Mouse (Mus musculus) MEL (cell line): Measurements from ENCODE around the gene Pakap. TPM values are rescaled to one million over a fixed set of nuclear protein-coding genes. Genes with fewer than 3 reads are reported as not detected.

Experiments used
- DNase-seq: peaks from one replicate; pipeline ENCODE4 v3.0.0; 2011; ENCODE audit warnings: low read depth, low spot score
- H3K27ac ChIP-seq: 2 replicates; pipeline ENCODE4 v1.5.1; 2012; ENCODE audit warnings: low read depth, mild to moderate bottlenecking, control low read depth, low read length, moderate library complexity; ENCODE audit not compliant: control insufficient read depth
- H3K27me3 ChIP-seq, 2 experiments: fragments of 150-350 bp in 1 of 2; sonication (generic) in 1 of 2; 2 replicates each; pipeline ENCODE4 v1.6.1; 2012; ENCODE audit warnings: low read length in 2 of 2, mild to moderate bottlenecking in 2 of 2, improper control_type of control experiment in 1 of 2, moderate library complexity in 1 of 2; ENCODE audit not compliant: insufficient read depth in 2 of 2, control insufficient read depth in 1 of 2
- H3K36me3 ChIP-seq, 2 experiments: 2 replicates each; pipeline ENCODE4 v1.6.1; 2012 to 2014; ENCODE audit warnings: low read length in 2 of 2, improper control_type of control experiment in 1 of 2, inconsistent platforms in 1 of 2, mild to moderate bottlenecking in 1 of 2; ENCODE audit not compliant: insufficient read depth in 2 of 2, control insufficient read depth in 1 of 2
- H3K4me1 ChIP-seq, 2 experiments: fragments of 150-350 bp in 1 of 2; sonication (generic) in 1 of 2; 2 replicates each; pipeline ENCODE4 v1.6.1; 2012; ENCODE audit warnings: low read length in 2 of 2, improper control_type of control experiment in 1 of 2, mild to moderate bottlenecking in 1 of 2; ENCODE audit not compliant: insufficient read depth in 2 of 2, control insufficient read depth in 1 of 2
- H3K4me3 ChIP-seq, 2 experiments: fragments of 150-350 bp in 1 of 2; sonication (generic) in 1 of 2; 2 replicates each; pipeline ENCODE4 v1.5.1; 2012; ENCODE audit warnings: low read depth in 2 of 2, low read length in 2 of 2, mild to moderate bottlenecking in 2 of 2, moderate library complexity in 2 of 2, control low read depth in 1 of 2, improper control_type of control experiment in 1 of 2; ENCODE audit not compliant: control insufficient read depth in 1 of 2, insufficient read depth in 1 of 2
- H3K79me2 ChIP-seq: 2 replicates; pipeline ENCODE4 v1.6.1; 2012; ENCODE audit warnings: mild to moderate bottlenecking, low read length, moderate library complexity; ENCODE audit not compliant: control insufficient read depth, poor library complexity, insufficient read depth
- H3K9ac ChIP-seq: 2 replicates; pipeline ENCODE4 v1.6.1; 2012; ENCODE audit warnings: low read depth, mild to moderate bottlenecking, control low read depth, low read length, moderate library complexity; ENCODE audit not compliant: control insufficient read depth, poor library complexity, severe bottlenecking
- H3K9me3 ChIP-seq: fragments of 150-350 bp; sonication (generic); replicated peaks from 2 replicates; pipeline ENCODE4 v1.6.1; 2012; ENCODE audit warnings: mild to moderate bottlenecking, low read length, improper control_type of control experiment, moderate library complexity; ENCODE audit not compliant: insufficient read depth
- BHLHE40 ChIP-seq: IDR thresholded peaks from 2 replicates; pipeline ENCODE4 v1.6.1; 2012; ENCODE audit warnings: low read depth, mild to moderate bottlenecking, inconsistent platforms, low read length, improper control_type of control experiment, borderline replicate concordance
- CHD2 ChIP-seq: IDR thresholded peaks from 2 replicates; pipeline ENCODE4 v1.6.1; 2011; ENCODE audit warnings: low read length, improper control_type of control experiment
- E2F4 ChIP-seq: IDR thresholded peaks from 2 replicates; pipeline ENCODE4 v1.6.1; 2011; ENCODE audit warnings: low read depth, low read length, improper control_type of control experiment, borderline replicate concordance
- ELF1 ChIP-seq: IDR thresholded peaks from 2 replicates; pipeline ENCODE4 v1.6.1; 2014; ENCODE audit warnings: low read depth, mild to moderate bottlenecking, inconsistent platforms, low read length, improper control_type of control experiment, moderate library complexity
- EP300 ChIP-seq, 2 experiments: IDR thresholded peaks; 2 replicates each; pipeline ENCODE4 v1.6.1; 2011; ENCODE audit warnings: improper control_type of control experiment in 2 of 2, low read length in 2 of 2, low read depth in 1 of 2, mild to moderate bottlenecking in 1 of 2
- GABPA ChIP-seq: IDR thresholded peaks from 2 replicates; pipeline ENCODE4 v1.6.1; 2012; ENCODE audit warnings: low read depth, mild to moderate bottlenecking, inconsistent platforms, low read length, improper control_type of control experiment, moderate library complexity
- GATA1 ChIP-seq: IDR thresholded peaks from 2 replicates; pipeline ENCODE4 v1.6.1; 2011; ENCODE audit warnings: low read depth, low read length, improper control_type of control experiment
- HCFC1 ChIP-seq: IDR thresholded peaks from 2 replicates; pipeline ENCODE4 v1.6.1; 2012; ENCODE audit warnings: low read depth, mild to moderate bottlenecking, inconsistent platforms, low read length, improper control_type of control experiment, moderate library complexity
- KAT2A ChIP-seq: conservative IDR thresholded peaks from 2 replicates; pipeline ENCODE4 v1.6.1; 2012; ENCODE audit warnings: low read depth, low read length, improper control_type of control experiment, inconsistent platforms
- MAFK ChIP-seq: IDR thresholded peaks from 2 replicates; pipeline ENCODE4 v1.6.1; 2011; ENCODE audit warnings: low read depth, mild to moderate bottlenecking, low read length, improper control_type of control experiment, borderline replicate concordance
- MEF2A ChIP-seq: IDR thresholded peaks from 2 replicates; pipeline ENCODE4 v1.6.1; 2014; ENCODE audit warnings: low read depth, mild to moderate bottlenecking, inconsistent platforms, low read length, improper control_type of control experiment; ENCODE audit not compliant: poor library complexity, insufficient replicate concordance, severe bottlenecking; ENCODE audit errors: extremely low read depth
- MXI1 ChIP-seq: IDR thresholded peaks from 2 replicates; pipeline ENCODE4 v1.6.1; 2011; ENCODE audit warnings: mild to moderate bottlenecking, low read depth, low read length, improper control_type of control experiment
- MYB ChIP-seq: IDR thresholded peaks from 2 replicates; pipeline ENCODE4 v1.6.1; 2011; ENCODE audit warnings: mild to moderate bottlenecking, low read depth, low read length, improper control_type of control experiment
- MYC ChIP-seq: IDR thresholded peaks from 2 replicates; pipeline ENCODE4 v1.6.1; 2011; ENCODE audit warnings: low read depth, mild to moderate bottlenecking, low read length, improper control_type of control experiment, moderate library complexity
- NRF1 ChIP-seq: IDR thresholded peaks from 2 replicates; pipeline ENCODE4 v1.6.1; 2014; ENCODE audit warnings: low read depth, mild to moderate bottlenecking, inconsistent platforms, low read length, improper control_type of control experiment, moderate library complexity; ENCODE audit not compliant: poor library complexity, insufficient read depth, severe bottlenecking
- POLR2A ChIP-seq, 2 experiments: IDR thresholded peaks; 2 replicates each; pipeline ENCODE4 v1.6.1; 2011 to 2012; ENCODE audit warnings: low read length in 2 of 2, mild to moderate bottlenecking in 2 of 2, control low read depth in 1 of 2, improper control_type of control experiment in 1 of 2, low read depth in 1 of 2, moderate library complexity in 1 of 2; ENCODE audit not compliant: control insufficient read depth in 1 of 2, insufficient read depth in 1 of 2, poor library complexity in 1 of 2
- POLR2AphosphoS2 ChIP-seq: IDR thresholded peaks from 2 replicates; pipeline ENCODE4 v1.6.1; 2011; ENCODE audit warnings: low read length, improper control_type of control experiment
- POLR2AphosphoS5 ChIP-seq: IDR thresholded peaks from 2 replicates; pipeline ENCODE4 v1.6.1; 2012; ENCODE audit warnings: low read depth, borderline replicate concordance, mild to moderate bottlenecking, inconsistent platforms, low read length, moderate library complexity, mixed read lengths
- RCOR1 ChIP-seq: IDR thresholded peaks from 2 replicates; pipeline ENCODE4 v1.6.1; 2012; ENCODE audit warnings: low read depth, mild to moderate bottlenecking, inconsistent platforms, low read length, improper control_type of control experiment
- SIN3A ChIP-seq: IDR thresholded peaks from 2 replicates; pipeline ENCODE4 v1.6.1; 2012; ENCODE audit warnings: low read length, improper control_type of control experiment, inconsistent platforms
- SMC3 ChIP-seq: IDR thresholded peaks from 2 replicates; pipeline ENCODE4 v1.6.1; 2011; ENCODE audit warnings: low read depth, low read length, improper control_type of control experiment
- TAL1 ChIP-seq: IDR thresholded peaks from 2 replicates; pipeline ENCODE4 v1.6.1; 2012; ENCODE audit warnings: mild to moderate bottlenecking, inconsistent platforms, low read length, moderate library complexity, mixed read lengths
- TBP ChIP-seq: IDR thresholded peaks from 2 replicates; pipeline ENCODE4 v1.8.0; 2011; ENCODE audit warnings: low read depth, low read length, improper control_type of control experiment
- TCF12 ChIP-seq: IDR thresholded peaks from 2 replicates; pipeline ENCODE4 v1.6.1; 2014; ENCODE audit warnings: low read depth, mild to moderate bottlenecking, inconsistent platforms, low read length, improper control_type of control experiment, moderate library complexity
- UBTF ChIP-seq: IDR thresholded peaks from 2 replicates; pipeline ENCODE4 v1.6.1; 2012; ENCODE audit warnings: low read depth, mild to moderate bottlenecking, inconsistent platforms, low read length, improper control_type of control experiment, moderate library complexity, borderline replicate concordance; ENCODE audit not compliant: insufficient read depth
- USF1 ChIP-seq: IDR thresholded peaks from 2 replicates; pipeline ENCODE4 v1.6.1; 2014; ENCODE audit warnings: low read depth, mild to moderate bottlenecking, inconsistent platforms, low read length, improper control_type of control experiment, moderate library complexity
- USF2 ChIP-seq, 2 experiments: IDR thresholded peaks; 2 replicates each; pipeline ENCODE4 v1.6.1; 2011 to 2012; ENCODE audit warnings: improper control_type of control experiment in 2 of 2, low read length in 2 of 2, borderline replicate concordance in 1 of 2, inconsistent platforms in 1 of 2, low read depth in 1 of 2, mild to moderate bottlenecking in 1 of 2; ENCODE audit not compliant: insufficient read depth in 1 of 2
- ZKSCAN1 ChIP-seq: IDR thresholded peaks from 2 replicates; pipeline ENCODE4 v1.6.1; 2012; ENCODE audit warnings: low read depth, mild to moderate bottlenecking, inconsistent platforms, low read length, improper control_type of control experiment, moderate library complexity
- ZMIZ1 ChIP-seq: IDR thresholded peaks from 2 replicates; pipeline ENCODE4 v1.6.1; 2012; ENCODE audit warnings: low read depth, mild to moderate bottlenecking, inconsistent platforms, low read length, improper control_type of control experiment, moderate library complexity
- ZNF384 ChIP-seq: IDR thresholded peaks from 2 replicates; pipeline ENCODE4 v1.6.1; 2012; ENCODE audit warnings: low read depth, mild to moderate bottlenecking, inconsistent platforms, low read length, improper control_type of control experiment
- polyA plus RNA-seq, 2 experiments: library from polyadenylated mRNA; stranded (reverse) in 1 of 2; unstranded in 1 of 2; fragments of >175 nt in 1 of 2; fragments of >200 nt in 1 of 2; gene quantifications; 2 replicates each; pipeline versions ENCODE4 v1.2.1 to v1.2.4; 2012; ENCODE audit warnings: low replicate concordance in 2 of 2, low read depth in 1 of 2; ENCODE audit not compliant: insufficient read length in 2 of 2, insufficient read depth in 1 of 2, missing spikeins in 1 of 2
- total RNA-seq: library from RNA; depleted of rRNA; stranded (reverse); fragments of 300-350 nt; gene quantifications from 2 replicates; pipeline ENCODE4 v1.2.3, GENCODE M21; 2012

Gene Pakap
- total and polyA plus RNA-seq, 3 experiments, result not detected

DNA sequence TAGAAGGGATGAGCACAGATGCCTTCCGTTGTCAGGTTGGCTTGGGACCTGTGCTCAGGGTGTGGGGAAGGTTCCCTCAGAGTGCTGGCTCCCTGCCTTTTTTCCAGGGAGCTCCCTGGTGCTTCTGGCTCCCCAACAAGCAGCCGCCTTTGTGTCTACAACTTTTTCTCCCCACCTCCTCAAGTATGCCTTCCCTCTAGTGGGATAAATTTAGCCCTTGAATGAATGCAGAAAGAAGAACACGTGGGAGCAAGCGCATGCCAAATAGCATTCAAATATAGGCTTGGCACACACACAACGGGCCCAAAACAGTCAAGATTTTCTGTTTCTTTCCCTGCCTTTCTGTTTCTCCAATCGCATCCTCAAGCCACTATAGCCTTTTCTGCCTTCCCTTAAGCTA, 6.9 kb upstream of the Pakap start:
- Histone ChIP-seq H3K9me3 (no peaks in the 10 kb centered on the region), H3K27me3 (no peaks in the 10 kb centered on the region), H3K27ac (no peak overlapping the region), H3K79me2 (no peaks in the 10 kb centered on the region), H3K9ac (no peak overlapping the region), H3K4me3 (no peak overlapping the region), H3K36me3 (no peaks in the 10 kb centered on the region), H3K4me1 (no peaks in the 10 kb centered on the region)
- no peak for DNase-seq
- TF ChIP-seq MYC (no peak), GABPA (no peak), POLR2A (IDR thresholded peaks at IDR 0.05; ENCODE audit: control insufficient read depth in 1 of 2, insufficient read depth in 1 of 2, low read depth in 1 of 2, low read length in 2 of 2, poor library complexity in 1 of 2) (no peak), TBP (no peak), GATA1 (no peak), ELF1 (no peak), KAT2A (no peak), SMC3 (no peak), ZKSCAN1 (no peak), TCF12 (no peak), BHLHE40 (no peak), MAFK (no peak), UBTF (no peak), USF1 (no peak), ZNF384 (no peak), SIN3A (no peak), MXI1 (no peak), POLR2AphosphoS5 (no peak), MEF2A (no peak), POLR2AphosphoS2 (no peak)

DNA sequence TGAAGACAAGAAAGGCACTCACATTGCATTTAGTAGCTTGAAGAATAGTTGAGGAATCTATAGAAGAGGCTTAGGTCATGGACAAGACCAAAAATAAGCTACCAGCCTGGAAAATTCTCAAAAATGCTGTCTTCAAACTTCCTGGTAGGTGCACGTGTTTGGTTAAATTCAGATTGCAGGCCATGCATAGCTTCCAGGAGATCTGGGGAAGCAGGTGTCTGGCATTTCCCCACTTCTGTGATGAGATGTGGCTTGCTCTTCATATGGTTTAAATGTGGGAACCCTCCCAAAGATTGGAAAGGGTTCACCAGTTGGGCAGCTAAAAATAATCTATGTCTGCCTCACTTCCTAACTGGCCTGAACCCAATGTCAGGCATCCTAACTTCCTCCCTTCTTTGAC, 2.7 kb upstream of the Pakap start:
- TF ChIP-seq EP300 (IDR thresholded peaks at IDR 0.05; ENCODE audit: low read depth in 1 of 2, low read length in 2 of 2) (no peak), BHLHE40 (no peak), GABPA (no peak), TCF12 (no peak), POLR2AphosphoS2 (no peak), USF2 (IDR thresholded peaks at IDR 0.05; ENCODE audit: borderline replicate concordance in 1 of 2, insufficient read depth in 1 of 2, low read depth in 1 of 2, low read length in 2 of 2) (no peak), TAL1 (no peak), MYC (no peak), CHD2 (no peak), E2F4 (no peak), TBP (no peak), RCOR1 (no peak), HCFC1 (no peak), MYB (no peak), KAT2A (no peak), ZKSCAN1 (no peak), NRF1 (no peak), ZMIZ1 (no peak)
- no peak overlapping the region for H3K4me3 ChIP-seq
- H3K27ac ChIP-seq, result no peak overlapping the region

More for the DNA sequence above, 2.7 kb upstream of the Pakap start:
- DNase-seq, result no peak
- no peaks in the 10 kb centered on the region for H3K79me2 ChIP-seq
- H3K9ac ChIP-seq, result no peak overlapping the region
- H3K36me3 ChIP-seq, result no peaks in the 10 kb centered on the region
- no peaks in the 10 kb centered on the region for H3K27me3 ChIP-seq
- H3K4me1 ChIP-seq, result no peaks in the 10 kb centered on the region
- H3K9me3 ChIP-seq, result no peaks in the 10 kb centered on the region
